Mouse (Mus musculus) CH12.LX (cell line): Measurements from ENCODE around the gene Runx3.

Source experiments
- ELF1 ChIP-seq: IDR thresholded peaks from 2 replicates; pipeline ENCODE4 v1.6.1; 2014; ENCODE audit warnings: low read depth, mild to moderate bottlenecking, inconsistent platforms, low read length, improper control_type of control experiment
- GABPA ChIP-seq: IDR thresholded peaks from 2 replicates; pipeline ENCODE4 v1.6.1; 2012; ENCODE audit warnings: low read depth, low read length, improper control_type of control experiment, inconsistent platforms; ENCODE audit not compliant: insufficient replicate concordance
- JUN ChIP-seq: IDR thresholded peaks from 2 replicates; pipeline ENCODE4 v1.6.1; 2011; ENCODE audit warnings: low read depth, mild to moderate bottlenecking, low read length, improper control_type of control experiment, moderate library complexity; ENCODE audit not compliant: insufficient read depth
- MYC ChIP-seq: IDR thresholded peaks from 2 replicates; pipeline ENCODE4 v1.6.1; 2011; ENCODE audit warnings: low read depth, mild to moderate bottlenecking, improper control_type of control experiment, low read length
- NELFE ChIP-seq: IDR thresholded peaks from 2 replicates; pipeline ENCODE4 v1.6.1; 2011; ENCODE audit warnings: low read depth, low read length, improper control_type of control experiment
- NRF1 ChIP-seq: IDR thresholded peaks from 2 replicates; pipeline ENCODE4 v1.6.1; 2014; ENCODE audit warnings: low read depth, mild to moderate bottlenecking, inconsistent platforms, low read length, improper control_type of control experiment, moderate library complexity
- POLR2A ChIP-seq: IDR thresholded peaks from 2 replicates; pipeline ENCODE4 v1.6.1; 2011; ENCODE audit warnings: low read depth, mild to moderate bottlenecking, improper control_type of control experiment, low read length
- TCF12 ChIP-seq: IDR thresholded peaks from 2 replicates; pipeline ENCODE4 v1.6.1; 2014; ENCODE audit warnings: low read depth, mild to moderate bottlenecking, inconsistent platforms, low read length, improper control_type of control experiment

GRCm38 (mm10) chr4:135154089-135154949 lies 33.9 kb downstream of the Runx3 start:
- 0 out of 2 replicates have a peak, but pooled peaks have one; percentile 35 for TF ChIP-seq MYC
- TF ChIP-seq TCF12 = peak; percentile 68; the same call in 1 of the 2 replicates
- TF ChIP-seq POLR2A = no peak
- no peak for TF ChIP-seq NELFE
- TF ChIP-seq NRF1 = no peak
- TF ChIP-seq GABPA = no peak
- no peak for TF ChIP-seq ELF1
- no peak for TF ChIP-seq JUN
